Mouse (Mus musculus): ENCODE data around the gene Plagl1.

Plagl1 gene

GRCm38 (mm10) chr10:13090596-13091424 is 30.5 kb downstream of the Plagl1 start:
- peak; percentile 88 for DNase-seq

- DNase-seq, result no peak
Measured at GRCm38 (mm10) chr10:13092996-13093395, 32.7 kb downstream of the Plagl1 start.

GRCm38 (mm10) chr10:13098895-13099294 is 38.6 kb downstream of the Plagl1 start:
- no peak for DNase-seq

DNA sequence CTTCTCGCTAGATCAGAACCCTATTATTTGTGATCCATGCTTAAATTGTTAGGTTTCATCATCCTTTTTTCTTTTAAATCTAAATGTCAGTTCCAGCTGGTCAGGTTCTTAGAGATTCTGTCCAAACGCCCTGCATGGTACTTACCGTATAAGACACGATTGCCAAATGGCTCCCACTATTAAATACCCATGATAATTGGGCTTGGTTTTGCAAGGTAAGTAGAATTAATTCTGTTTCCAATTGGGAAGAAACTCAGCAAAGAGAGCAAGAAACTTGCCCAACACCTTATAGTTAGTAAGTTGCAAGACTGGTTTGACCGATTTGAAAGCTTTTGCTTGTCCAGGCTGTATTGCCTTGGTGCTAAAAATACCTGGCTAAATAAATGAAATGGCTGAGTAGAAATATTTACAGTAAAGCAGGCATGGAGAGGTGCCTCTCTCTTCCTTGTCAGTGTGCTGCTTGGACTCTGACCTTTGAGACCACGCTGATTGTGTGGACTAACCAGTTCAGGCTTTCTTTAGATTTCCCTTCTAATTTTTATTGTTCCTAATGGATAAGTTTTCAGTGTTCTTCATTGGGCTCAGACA is 39.9 kb downstream of the Plagl1 start:
- DNase-seq, result no peak

DNA sequence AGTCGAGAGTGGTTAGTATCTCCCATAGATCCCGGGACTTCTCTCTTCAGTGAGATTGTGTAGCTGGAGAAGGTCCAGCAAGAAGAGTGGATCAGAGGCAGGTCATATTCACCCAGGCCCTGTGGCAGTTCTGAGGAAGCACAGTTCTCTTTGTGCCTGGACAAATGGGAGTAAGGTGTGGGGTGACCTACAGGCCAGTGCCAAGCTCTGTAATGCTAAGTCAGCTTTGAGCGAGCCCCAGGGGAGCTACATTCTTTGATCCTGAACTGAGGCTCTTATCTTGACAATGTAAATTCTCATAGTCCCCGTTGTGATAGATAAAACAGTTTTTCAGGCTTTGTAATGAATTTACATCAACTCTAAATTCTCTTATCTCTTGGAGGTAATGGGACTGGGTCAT is 42.1 kb downstream of the Plagl1 start:
- DNase-seq, result no peak

GRCm38 (mm10) chr10:13103838-13104237 is 43.5 kb downstream of the Plagl1 start:
- no peak for DNase-seq

- no peak for DNase-seq
Measured at GRCm38 (mm10) chr10:13106909-13107624, 46.8 kb downstream of the Plagl1 start.

DNA sequence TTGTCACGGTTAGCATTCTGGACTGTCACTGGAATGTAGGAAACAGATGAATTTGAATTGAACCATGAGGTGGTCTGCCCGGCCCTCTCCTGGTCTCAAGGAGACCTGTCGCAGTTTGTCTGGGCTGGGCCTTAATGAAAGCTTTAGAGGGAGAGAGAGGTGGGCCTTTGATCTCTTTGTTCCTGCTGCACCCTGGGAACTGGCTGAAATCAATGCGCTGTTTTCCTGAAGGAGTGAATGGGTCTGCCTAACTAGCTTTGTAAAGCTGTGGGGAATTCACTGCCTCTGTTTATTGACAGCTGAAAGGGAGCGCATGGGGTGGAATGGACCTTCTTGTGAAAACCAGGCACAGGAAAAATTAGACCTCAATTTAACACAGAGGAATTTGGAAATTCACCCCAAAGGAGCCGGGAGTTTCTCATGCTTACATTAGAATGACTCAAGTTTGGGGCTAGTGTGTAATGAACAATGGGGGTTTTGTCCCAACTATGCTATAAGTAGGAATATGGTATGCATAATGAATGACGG is 47.8 kb downstream of the Plagl1 start:
- DNase-seq, result no peak

GRCm38 (mm10) chr10:13108847-13109246 is 48.5 kb downstream of the Plagl1 start:
- no peak for DNase-seq

GRCm38 (mm10) chr10:13109781-13110180 is 49.5 kb downstream of the Plagl1 start:
- no peak for DNase-seq

GRCm38 (mm10) chr10:13112849-13113248 is 52.5 kb downstream of the Plagl1 start:
- no peak for DNase-seq

DNA sequence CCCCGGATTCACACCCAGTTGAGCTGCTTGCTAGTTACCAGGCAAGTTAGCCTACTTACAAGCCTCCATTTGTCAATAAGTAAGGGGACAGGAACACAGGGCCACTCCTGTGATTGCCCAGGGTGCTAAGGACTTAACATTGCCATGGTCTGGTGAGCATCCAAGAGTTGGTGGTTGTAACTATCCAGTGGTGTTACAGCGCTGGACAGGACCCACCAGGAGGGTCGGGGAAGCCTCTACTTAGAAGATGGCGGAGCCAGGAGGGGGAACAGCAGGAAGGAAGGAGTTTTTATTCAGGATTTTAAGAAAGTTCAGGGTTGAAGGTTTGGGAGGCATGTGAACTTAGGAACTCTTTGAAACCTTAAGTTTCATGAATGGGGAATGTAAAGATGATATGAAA is 53.3 kb downstream of the Plagl1 start:
- no peak for DNase-seq

GRCm38 (mm10) chr10:13115030-13115429 is 54.7 kb downstream of the Plagl1 start:
- DNase-seq, result no peak

- DNase-seq, result no peak
Measured at GRCm38 (mm10) chr10:13116706-13117665, 56.7 kb downstream of the Plagl1 start.

DNA sequence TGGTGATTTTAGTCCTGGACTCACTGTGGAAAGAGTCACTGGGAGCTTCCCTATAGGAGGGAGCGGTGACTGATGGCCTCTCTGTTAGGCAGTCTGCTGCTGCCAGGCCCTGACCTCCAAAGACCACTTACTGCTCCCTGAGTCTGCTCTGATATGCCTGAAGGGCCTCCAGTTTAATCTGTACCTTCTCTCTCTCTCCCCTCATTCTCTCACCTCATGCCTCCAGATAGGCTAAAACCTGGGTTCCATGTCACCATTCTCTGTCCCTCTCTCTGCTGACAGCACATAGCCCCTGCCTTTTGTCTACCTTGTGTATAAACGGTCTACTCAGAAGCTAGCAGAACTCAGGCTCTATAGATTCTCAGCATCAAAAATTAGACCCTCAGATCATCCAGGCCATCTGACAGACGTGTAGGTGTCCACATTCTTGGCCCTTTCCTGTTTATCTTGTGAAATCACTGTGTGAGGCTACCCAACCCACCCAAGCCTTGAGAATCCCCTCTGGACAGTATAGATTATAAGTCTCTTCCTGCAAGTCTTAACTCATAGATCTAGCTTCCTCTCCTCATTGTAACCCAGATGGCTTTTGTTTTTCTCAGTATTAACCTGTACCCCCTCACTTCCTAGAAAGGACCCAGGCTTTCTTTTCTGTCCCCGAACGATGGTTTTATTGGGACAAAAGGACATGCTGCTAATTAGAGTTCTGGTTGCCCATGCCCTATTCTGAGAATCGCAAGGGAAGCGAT is 57.9 kb downstream of the Plagl1 start:
- no peak for DNase-seq

GRCm38 (mm10) chr10:13118770-13119102 is 58.4 kb downstream of the Plagl1 start:
- no peak for DNase-seq

- DNase-seq, result no peak
Measured at GRCm38 (mm10) chr10:13119300-13119699, 59.0 kb downstream of the Plagl1 start.

DNA sequence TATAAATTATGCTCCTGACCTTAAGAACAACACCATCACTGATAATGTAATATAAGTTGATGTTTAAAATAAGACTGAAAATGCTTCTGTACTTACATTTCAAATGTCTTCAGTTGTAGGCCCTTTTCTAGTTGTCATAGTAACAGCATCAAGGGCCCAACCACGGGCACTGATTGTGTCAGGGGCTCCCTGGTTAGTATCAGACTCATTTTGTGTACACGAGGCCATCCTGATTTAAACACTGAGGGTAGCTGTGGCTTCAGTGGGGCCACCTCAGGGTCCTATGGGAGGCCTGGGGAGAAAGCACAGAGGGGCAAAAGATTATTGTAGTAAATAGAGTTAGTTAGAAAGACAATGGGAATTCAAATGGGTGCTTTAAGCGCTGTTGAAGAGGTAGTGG is 65.5 kb downstream of the Plagl1 start:
- DNase-seq, result no peak

GRCm38 (mm10) chr10:13127335-13127734 is 67.0 kb downstream of the Plagl1 start:
- peak; percentile 30 for DNase-seq

GRCm38 (mm10) chr10:13127946-13128345 is 67.6 kb downstream of the Plagl1 start:
- no peak for DNase-seq

DNA sequence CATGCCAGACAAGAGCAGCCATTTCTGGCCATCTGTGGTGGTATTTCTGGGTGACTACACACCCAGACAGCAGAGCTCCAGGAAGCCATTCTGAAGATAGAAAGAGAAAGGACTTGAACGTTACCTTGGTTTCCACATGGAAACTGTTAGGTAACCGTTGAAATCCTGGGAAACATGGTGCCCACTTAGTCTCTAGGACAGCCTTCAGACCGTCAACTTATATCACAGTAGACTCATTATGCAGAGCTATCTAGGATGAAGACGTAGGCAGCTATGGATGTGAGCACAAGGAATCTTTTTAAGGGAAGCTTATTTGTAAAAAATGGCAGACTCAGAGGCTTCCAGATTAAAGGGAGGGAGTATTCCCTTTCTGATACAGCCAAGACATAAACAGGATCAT is 73.5 kb downstream of the Plagl1 start:
- DNase-seq, result no peak

- no peak for DNase-seq
Measured at GRCm38 (mm10) chr10:13135276-13135675, 75.0 kb downstream of the Plagl1 start.

All from lung, postnatal 10 days (tissue).